Mouse (Mus musculus): ENCODE results near the gene Ttc7b. TPM values are rescaled to one million over a fixed set of nuclear protein-coding genes. Genes with fewer than 3 reads are reported as not detected.

Ttc7b gene
- polyA plus RNA-seq, 1 experiment = 9.2 TPM

GRCm38 (mm10) chr12:100470295-100470694 lies 50.3 kb downstream of the Ttc7b start:
- Histone ChIP-seq H3ac (ENCODE audit: control insufficient read depth, insufficient read length, low read depth) (no peak overlapping the region), H3K27me3 (ENCODE audit: control insufficient read depth, insufficient read depth, insufficient read length) (no peaks in the 10 kb centered on the region), H3K4me3 (ENCODE audit: insufficient read depth, poor library complexity, severe bottlenecking) (no peak overlapping the region), H3K79me2 (ENCODE audit: control insufficient read depth, insufficient read depth) (no peaks in the 10 kb centered on the region), H3K36me3 (ENCODE audit: control insufficient read depth, insufficient read depth) (no peaks in the 10 kb centered on the region), H3K79me3 (ENCODE audit: low read depth) (no peaks in the 10 kb centered on the region)
- TF ChIP-seq MYOG (IDR thresholded peaks at IDR 0.05; ENCODE audit: control insufficient read depth, extremely low read depth, insufficient read length) (no peak), FOSL1 (IDR thresholded peaks at IDR 0.05; ENCODE audit: insufficient read depth, low read length, poor library complexity, severe bottlenecking) (no peak), MYOD1 (IDR thresholded peaks at IDR 0.05; ENCODE audit: control insufficient read depth, insufficient read length, low read depth) (no peak), CEBPB (IDR thresholded peaks at IDR 0.05; ENCODE audit: low read depth) (no peak), MAX (IDR thresholded peaks at IDR 0.05) (no peak), USF1 (IDR thresholded peaks at IDR 0.05; ENCODE audit: low read depth) (no peak), CTCF (IDR thresholded peaks at IDR 0.05; ENCODE audit: control insufficient read depth, insufficient read depth, insufficient read length) (no peak)

- Histone ChIP-seq H3ac (ENCODE audit: control insufficient read depth, insufficient read length, low read depth) (no peak overlapping the region), H3K79me3 (ENCODE audit: low read depth) (no peaks in the 10 kb centered on the region), H3K4me3 (ENCODE audit: insufficient read depth, poor library complexity, severe bottlenecking) (no peak overlapping the region), H3K79me2 (ENCODE audit: control insufficient read depth, insufficient read depth) (no peaks in the 10 kb centered on the region), H3K27me3 (ENCODE audit: control insufficient read depth, insufficient read depth, insufficient read length) (no peaks in the 10 kb centered on the region), H3K36me3 (ENCODE audit: control insufficient read depth, insufficient read depth) (no peaks in the 10 kb centered on the region)
- TF ChIP-seq MYOD1 (IDR thresholded peaks at IDR 0.05; ENCODE audit: control insufficient read depth, insufficient read length, low read depth) (no peak), CTCF (IDR thresholded peaks at IDR 0.05; ENCODE audit: control insufficient read depth, insufficient read depth, insufficient read length) (no peak)
Measured at GRCm38 (mm10) chr12:100469503-100470293, 50.9 kb downstream of the Ttc7b start.

GRCm38 (mm10) chr12:100465101-100465715 lies 55.4 kb downstream of the Ttc7b start:
- Histone ChIP-seq H3K79me3 (ENCODE audit: low read depth) (no peaks in the 10 kb centered on the region), H3ac (ENCODE audit: control insufficient read depth, insufficient read length, low read depth) (no peak overlapping the region), H3K4me3 (ENCODE audit: insufficient read depth, poor library complexity, severe bottlenecking) (no peak overlapping the region)

GRCm38 (mm10) chr12:100457701-100458100 lies 62.9 kb downstream of the Ttc7b start:
- no peaks in the 10 kb centered on the region for H3K79me3 ChIP-seq (ENCODE audit: low read depth)
- peaks cover 5% of the 10 kb centered on the region for H3K36me3 ChIP-seq (ENCODE audit: control insufficient read depth, insufficient read depth)
- H3K27me3 ChIP-seq (ENCODE audit: control insufficient read depth, insufficient read depth, insufficient read length) = no peaks in the 10 kb centered on the region
- no peak overlapping the region for H3K4me3 ChIP-seq (ENCODE audit: insufficient read depth, poor library complexity, severe bottlenecking)
- TF ChIP-seq CTCF (IDR thresholded peaks at IDR 0.05; ENCODE audit: control insufficient read depth, insufficient read depth, insufficient read length) (no peak), MYOD1 (IDR thresholded peaks at IDR 0.05; ENCODE audit: control insufficient read depth, insufficient read length, low read depth) (no peak), MYOG (IDR thresholded peaks at IDR 0.05; ENCODE audit: control insufficient read depth, extremely low read depth, insufficient read length) (no peak), CEBPB (IDR thresholded peaks at IDR 0.05; ENCODE audit: low read depth) (no peak), MAX (IDR thresholded peaks at IDR 0.05) (no peak), USF1 (IDR thresholded peaks at IDR 0.05; ENCODE audit: low read depth) (no peak), FOSL1 (IDR thresholded peaks at IDR 0.05; ENCODE audit: insufficient read depth, low read length, poor library complexity, severe bottlenecking) (no peak)
- no peaks in the 10 kb centered on the region for H3K79me2 ChIP-seq (ENCODE audit: control insufficient read depth, insufficient read depth)
- H3ac ChIP-seq (ENCODE audit: control insufficient read depth, insufficient read length, low read depth) = no peak overlapping the region

More at GRCm38 (mm10) chr12:100465101-100465715, 55.4 kb downstream of the Ttc7b start:
- Histone ChIP-seq H3K36me3 (ENCODE audit: control insufficient read depth, insufficient read depth) (no peaks in the 10 kb centered on the region), H3K79me2 (ENCODE audit: control insufficient read depth, insufficient read depth) (no peaks in the 10 kb centered on the region), H3K27me3 (ENCODE audit: control insufficient read depth, insufficient read depth, insufficient read length) (no peaks in the 10 kb centered on the region)
- TF ChIP-seq USF1 (IDR thresholded peaks at IDR 0.05; ENCODE audit: low read depth) (no peak), MYOG (IDR thresholded peaks at IDR 0.05; ENCODE audit: control insufficient read depth, extremely low read depth, insufficient read length) (no peak), CEBPB (IDR thresholded peaks at IDR 0.05; ENCODE audit: low read depth) (no peak), CTCF (IDR thresholded peaks at IDR 0.05; ENCODE audit: control insufficient read depth, insufficient read depth, insufficient read length) (no peak), MAX (IDR thresholded peaks at IDR 0.05) (no peak), FOSL1 (IDR thresholded peaks at IDR 0.05; ENCODE audit: insufficient read depth, low read length, poor library complexity, severe bottlenecking) (no peak), MYOD1 (IDR thresholded peaks at IDR 0.05; ENCODE audit: control insufficient read depth, insufficient read length, low read depth) (no peak)

GRCm38 (mm10) chr12:100456257-100456975 lies 64.2 kb downstream of the Ttc7b start:
- no peaks in the 10 kb centered on the region for H3K27me3 ChIP-seq (ENCODE audit: control insufficient read depth, insufficient read depth, insufficient read length)
- no peaks in the 10 kb centered on the region for H3K79me3 ChIP-seq (ENCODE audit: low read depth)
- TF ChIP-seq USF1 (IDR thresholded peaks at IDR 0.05; ENCODE audit: low read depth) = no peak
- TF ChIP-seq MYOD1 (IDR thresholded peaks at IDR 0.05; ENCODE audit: control insufficient read depth, insufficient read length, low read depth) = no peak
- H3K79me2 ChIP-seq (ENCODE audit: control insufficient read depth, insufficient read depth) = no peaks in the 10 kb centered on the region
- no peak overlapping the region for H3ac ChIP-seq (ENCODE audit: control insufficient read depth, insufficient read length, low read depth)
- H3K36me3 ChIP-seq (ENCODE audit: control insufficient read depth, insufficient read depth) = peaks cover 5% of the 10 kb centered on the region
- H3K4me3 ChIP-seq (ENCODE audit: insufficient read depth, poor library complexity, severe bottlenecking) = no peak overlapping the region

Data from C2C12 (cell line).